Mouse (Mus musculus): ENCODE data around the gene Mrpl9. TPM values are rescaled to one million over a fixed set of nuclear protein-coding genes. Genes with fewer than 3 reads are reported as not detected.

Mrpl9 gene
- polyA plus RNA-seq (2012; rRNA removed), result 53.2 and 57.8 TPM in 2 replicates

DNA sequence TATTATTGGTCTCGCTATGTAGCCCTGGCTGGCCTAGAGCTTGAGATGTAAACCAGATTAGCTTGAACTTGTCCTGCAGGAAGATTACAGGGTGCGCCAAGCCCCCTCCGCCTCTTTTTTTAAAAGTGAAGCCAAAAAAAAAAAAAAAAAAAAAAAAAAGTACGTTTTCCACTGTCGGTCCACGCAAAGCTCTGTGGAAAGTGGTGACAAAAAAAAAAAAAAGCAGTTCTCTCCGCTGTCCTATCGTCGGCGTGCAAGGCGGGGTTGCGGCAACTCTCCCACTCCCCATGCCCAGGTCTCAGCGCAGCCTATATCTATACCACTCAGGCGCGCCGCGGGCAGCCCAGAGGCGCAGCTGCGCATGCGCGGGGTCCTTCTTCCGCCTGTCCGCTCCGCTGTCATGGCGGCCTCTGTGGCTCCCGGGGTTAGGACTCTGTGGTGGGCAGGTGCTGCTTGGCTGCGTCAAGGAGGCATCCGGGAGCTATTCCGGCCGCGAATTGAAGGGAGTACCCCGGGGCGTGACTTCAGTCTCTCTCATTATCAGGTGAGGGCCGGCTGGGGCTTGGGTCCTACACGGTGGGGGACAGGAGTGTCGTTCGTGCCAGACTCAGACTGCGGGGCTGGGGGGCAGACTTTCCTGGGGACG is at the start of gene Mrpl9:
Gene Mrpl9 (plus strand): TSS at position 368 of the 646 bp plus-strand sequence.

DNA sequence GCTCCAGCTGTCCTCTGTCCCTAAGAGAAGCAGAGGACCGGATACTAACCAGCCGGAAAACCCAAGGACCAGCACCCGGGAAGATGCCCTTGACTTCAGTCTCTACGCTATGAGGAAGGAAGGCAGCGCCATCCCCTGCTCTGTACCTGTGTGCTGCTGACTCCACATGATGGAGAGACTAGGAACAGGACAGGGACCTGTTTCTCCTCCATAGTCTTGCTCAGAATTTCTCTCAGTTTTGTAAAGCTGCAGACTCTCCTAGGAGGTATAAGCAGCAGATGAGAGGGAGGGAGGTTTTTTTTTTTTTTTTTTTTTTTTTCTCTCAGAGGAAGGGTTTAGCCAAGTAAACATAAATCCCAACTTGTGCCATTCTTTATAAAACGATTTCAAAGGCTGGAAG is 44.9 kb upstream of the Mrpl9 start, which contains the start of gene Lingo4:
Gene Lingo4 (plus strand): TSS at position 301 of the 400 bp plus-strand sequence.

GRCm38 (mm10) chr3:94413031-94413679 is 30.0 kb upstream of the Mrpl9 start, which contains the start of gene Tdrkh:
Gene Tdrkh, plus strand, starts transcription at chr3:94413273.

GRCm38 (mm10) chr3:94443597-94443964 is 463 bp downstream of the Mrpl9 start, which contains the start of gene Oaz3:
Gene Oaz3, minus strand, starts transcription at chr3:94443915.

DNA sequence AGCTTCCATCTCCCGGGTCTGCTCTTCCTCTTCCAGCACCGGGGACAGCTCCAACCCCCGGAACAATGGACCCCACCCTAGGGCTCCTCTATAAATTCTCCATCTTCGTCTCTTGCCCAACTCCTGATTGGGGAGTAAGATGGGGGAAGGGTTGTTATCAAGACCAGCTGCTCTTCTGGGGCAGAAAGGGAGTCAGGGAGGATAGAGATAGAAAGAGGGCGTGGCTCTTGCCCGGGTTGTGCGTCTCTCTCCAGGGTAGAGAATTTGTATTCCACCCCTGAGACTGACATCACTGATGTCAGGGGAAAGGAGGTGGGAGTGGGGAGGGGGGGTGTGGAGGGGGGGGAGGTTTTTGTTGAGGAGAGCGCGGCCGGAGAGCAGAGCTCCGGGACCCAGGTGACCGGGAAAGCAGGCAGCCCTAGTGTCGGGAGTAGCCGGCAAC is 34.9 kb downstream of the Mrpl9 start, which contains the start of gene Celf3:
Gene Celf3 (plus strand): TSS at position 315 of the 442 bp plus-strand sequence.

DNA sequence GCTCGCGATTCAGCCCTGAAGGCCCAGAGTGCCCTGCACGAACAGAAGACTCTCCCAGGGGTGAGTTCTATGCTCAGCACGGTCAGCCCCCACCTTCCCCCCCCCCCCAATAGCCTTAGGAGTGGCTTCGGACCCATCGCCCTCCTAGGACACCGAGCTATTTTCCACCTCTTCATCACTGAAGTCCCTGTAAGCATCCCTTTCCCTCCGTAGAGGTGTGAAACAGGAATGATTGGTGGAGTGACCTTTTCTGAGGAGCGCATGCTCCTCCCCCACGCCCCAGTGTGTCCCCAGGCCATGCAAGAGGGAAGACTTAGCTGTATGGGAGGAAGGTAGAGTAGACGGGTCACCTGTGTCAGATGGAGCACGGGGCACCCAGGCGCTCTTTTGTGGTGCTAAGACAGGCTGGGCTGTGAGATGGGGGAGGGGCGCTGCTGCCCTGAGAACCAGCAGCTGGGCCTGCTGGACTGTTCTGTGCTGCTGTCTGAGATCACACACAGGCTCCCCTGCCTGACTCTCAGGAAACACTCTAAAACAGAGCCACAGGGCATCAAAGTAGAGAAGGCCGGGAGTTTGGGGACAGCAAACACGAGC is 37.3 kb downstream of the Mrpl9 start, which contains the start of gene Riiad1:
Gene Riiad1 (minus strand): TSS at position 51 of the 594 bp plus-strand sequence.

Other genes with a start within 250 kb of the Mrpl9 start
- not detected in 2 replicates for gene Gm5286, start 246.6 kb upstream of the Mrpl9 start, polyA plus RNA-seq (2012; rRNA removed)
- not detected in 2 replicates for gene Gm4778, start 179.3 kb upstream of the Mrpl9 start, polyA plus RNA-seq (2012; rRNA removed)
- gene Them4, start 133.2 kb upstream of the Mrpl9 start, polyA plus RNA-seq (2012; rRNA removed), result 32.9 and 34.5 TPM in 2 replicates
- gene Them5, start 101.2 kb upstream of the Mrpl9 start, polyA plus RNA-seq (2012; rRNA removed), result 0.08 and 0.12 TPM in 2 replicates
- 1.1 and 1.2 TPM in 2 replicates for gene C2cd4d, start 80.9 kb upstream of the Mrpl9 start, polyA plus RNA-seq (2012; rRNA removed)
- 0.34 and 0.45 TPM in 2 replicates for gene Rorc, start 70.5 kb upstream of the Mrpl9 start, polyA plus RNA-seq (2012; rRNA removed)
- 0.62 and 0.68 TPM in 2 replicates for gene Lingo4, start 44.8 kb upstream of the Mrpl9 start, polyA plus RNA-seq (2012; rRNA removed)
- 20.1 and 20.7 TPM in 2 replicates for gene Tdrkh, start 30.0 kb upstream of the Mrpl9 start, polyA plus RNA-seq (2012; rRNA removed)
- gene Oaz3, start 597 bp downstream of the Mrpl9 start, polyA plus RNA-seq (2012; rRNA removed), result 0.31 and 0.45 TPM in 2 replicates
- gene Celf3, start 35.0 kb downstream of the Mrpl9 start, polyA plus RNA-seq (2012; rRNA removed), result 390 and 524 TPM in 2 replicates
- gene Riiad1, start 37.0 kb downstream of the Mrpl9 start, polyA plus RNA-seq (2012; rRNA removed), result 6.3 and 6.6 TPM in 2 replicates
- gene Snx27, start 139.4 kb downstream of the Mrpl9 start, polyA plus RNA-seq (2012; rRNA removed), result 43.1 and 46.0 TPM in 2 replicates
- gene Gm10972, start 199.8 kb downstream of the Mrpl9 start, polyA plus RNA-seq (2012; rRNA removed), result not detected in 2 replicates
- 5.0 and 6.1 TPM in 2 replicates for gene Tuft1, start 215.6 kb downstream of the Mrpl9 start, polyA plus RNA-seq (2012; rRNA removed)

Data from central nervous system, embryonic 18 days (tissue).